Mouse (Mus musculus): ENCODE measurements at regions not wholly inside any gene's neighbourhood (a gene's known extent, or its start where the extent isn't known, plus 50 kb on each side); places are given as distances from the start of the nearest gene placed in this dataset.

GRCm38 (mm10) chr6:67094426-67094825 lies 57.2 kb upstream of the Gadd45a start:
- no peak for TF ChIP-seq CTCF (IDR thresholded peaks at IDR 0.05; ENCODE audit: low read depth)
- no peak for TF ChIP-seq EP300 (IDR thresholded peaks at IDR 0.05; ENCODE audit: low read depth)

Data from liver, embryonic 14.5 days (tissue).